Mouse (Mus musculus) neural tube, embryonic 14.5 days (tissue): Measurements from ENCODE around the gene Jhy. TPM values are rescaled to one million over a fixed set of nuclear protein-coding genes. Genes with fewer than 3 reads are reported as not detected.

Experiments used
- ATAC-seq: fragments of 200-750 bp; cut with Nextera tagmentation; 2 replicates; pipeline ENCODE4 v1.8.0; 2017; ENCODE audit warnings: low read depth, mild to moderate bottlenecking, moderate TSS enrichment, moderate library complexity
- H3K27ac ChIP-seq: fragments of 300-500 bp; sonication (generic); 2 replicates; pipeline ENCODE4 v1.5.1; 2014; ENCODE audit warnings: low read depth, mild to moderate bottlenecking, control low read depth, low read length, moderate library complexity, mixed read lengths
- H3K27me3 ChIP-seq: fragments of 300-500 bp; sonication (generic); 2 replicates; pipeline ENCODE4 v1.6.1; 2014; ENCODE audit warnings: low read length; ENCODE audit not compliant: control insufficient read depth, insufficient read depth
- H3K36me3 ChIP-seq: fragments of 300-500 bp; sonication (generic); 2 replicates; pipeline ENCODE4 v1.6.1; 2014; ENCODE audit warnings: low read length, mixed read lengths; ENCODE audit not compliant: control insufficient read depth, insufficient read depth
- H3K4me1 ChIP-seq: fragments of 300-500 bp; sonication (generic); 2 replicates; pipeline ENCODE4 v1.6.1; 2014; ENCODE audit warnings: low read length; ENCODE audit not compliant: control insufficient read depth, insufficient read depth
- H3K4me2 ChIP-seq: fragments of 300-500 bp; sonication (generic); 2 replicates; pipeline ENCODE4 v1.6.1; 2014; ENCODE audit warnings: mild to moderate bottlenecking, low read depth, low read length, control low read depth
- H3K4me3 ChIP-seq: fragments of 300-500 bp; sonication (generic); 2 replicates; pipeline ENCODE4 v1.5.1; 2014; ENCODE audit warnings: low read depth, low read length, control low read depth, mixed read lengths
- H3K9ac ChIP-seq: fragments of 300-500 bp; sonication (generic); replicated peaks from 2 replicates; pipeline ENCODE4 v1.6.1; 2014; ENCODE audit warnings: low read depth, mild to moderate bottlenecking, control low read depth, low read length, mixed read lengths
- H3K9me3 ChIP-seq: fragments of 300-500 bp; sonication (generic); 2 replicates; pipeline ENCODE4 v1.6.1; 2016; ENCODE audit warnings: low read length; ENCODE audit not compliant: control insufficient read depth
- WGBS: fragments of 180-500 bp; shearing (Covaris S2); extraction: QIAGEN DNeasy Blood & Tissue Kit; methylation state at CpG from one replicate; pipeline ENCODE4 v1.1.7; 2014; 5-methylcytosine and 5-hydroxymethylcytosine counted together
- polyA plus RNA-seq: library from polyadenylated mRNA; unstranded; fragments of >200 nt; fragmentation: Nextera tagmentation; extraction: Ambion mirVana; gene quantifications from 2 replicates; pipeline ENCODE4 v1.2.1, GENCODE M21; 2014

The Jhy gene
- 1.8 and 2.3 TPM in 2 replicates for polyA plus RNA-seq

- 0 out of 2 replicates have a peak, but pooled peaks cover 5% of the 10 kb centered on the region for H3K27me3 ChIP-seq
- peak within 1 kb of the TSS; percentile 95 for H3K4me2 ChIP-seq
- H3K9me3 ChIP-seq, result no peaks in the 10 kb centered on the region
- 2% methylated on average over 48 of the region's 51 CpGs for WGBS
- H3K27ac ChIP-seq, result 0 out of 2 replicates have a peak within 1 kb of the TSS, but pooled peaks have one; percentile 13
- H3K36me3 ChIP-seq, result no peaks in the 10 kb centered on the region
- H3K9ac ChIP-seq, result peak within 1 kb of the TSS; percentile 76
- H3K4me3 ChIP-seq, result peak within 1 kb of the TSS; percentile 45
- ATAC-seq, result peak; percentile 84
- H3K4me1 ChIP-seq, result peaks cover 3% of the 10 kb centered on the region; the same call in 1 of the 2 replicates
These were observed at the start of gene Jhy for GRCm38 (mm10) chr9:40963586-40964417. Jhy (minus strand) TSS chr9:40964118.

GRCm38 (mm10) chr9:41012456-41012855 is 48.5 kb upstream of the Jhy start:
- Histone ChIP-seq H3K4me2 (no peak overlapping the region), H3K9ac (no peak overlapping the region), H3K27me3 (no peaks in the 10 kb centered on the region), H3K36me3 (no peaks in the 10 kb centered on the region), H3K4me3 (no peak overlapping the region), H3K4me1 (peaks cover 17% of the 10 kb centered on the region; the same call in 1 of the 2 replicates), H3K9me3 (no peaks in the 10 kb centered on the region), H3K27ac (peak overlapping the region; percentile 82)
- no peak; the same call in 1 of the 2 replicates for ATAC-seq
- WGBS, result 36% methylated on average over 5 of the region's 5 CpGs

- ATAC-seq, result peak; percentile 86
- no peak overlapping the region for H3K4me2 ChIP-seq
- no peaks in the 10 kb centered on the region for H3K36me3 ChIP-seq
- no peaks in the 10 kb centered on the region for H3K9me3 ChIP-seq
- no peak overlapping the region for H3K4me3 ChIP-seq
- 20% methylated on average over 13 of the region's 13 CpGs for WGBS
- no peaks in the 10 kb centered on the region for H3K27me3 ChIP-seq
- peak overlapping the region; percentile 82 for H3K27ac ChIP-seq
- peaks cover 17% of the 10 kb centered on the region; the same call in 1 of the 2 replicates for H3K4me1 ChIP-seq
- no peak overlapping the region for H3K9ac ChIP-seq
These were observed 47.9 kb upstream of the Jhy start for GRCm38 (mm10) chr9:41011512-41012436.

GRCm38 (mm10) chr9:41007785-41008184 is 43.9 kb upstream of the Jhy start:
- Histone ChIP-seq H3K9ac (no peak overlapping the region), H3K4me2 (no peak overlapping the region), H3K9me3 (no peaks in the 10 kb centered on the region), H3K27me3 (no peaks in the 10 kb centered on the region), H3K27ac (no peak overlapping the region), H3K36me3 (no peaks in the 10 kb centered on the region), H3K4me1 (peaks cover 15% of the 10 kb centered on the region; the same call in 1 of the 2 replicates), H3K4me3 (no peak overlapping the region)
- ATAC-seq, result no peak
- WGBS, result 5% methylated on average over 1 of the region's 1 CpGs

- Histone ChIP-seq H3K4me1 (no peaks in the 10 kb centered on the region), H3K36me3 (no peaks in the 10 kb centered on the region), H3K4me3 (no peak within 1 kb of the TSS), H3K9me3 (no peaks in the 10 kb centered on the region), H3K27me3 (no peaks in the 10 kb centered on the region), H3K27ac (no peak within 1 kb of the TSS), H3K9ac (no peak within 1 kb of the TSS), H3K4me2 (no peak within 1 kb of the TSS)
- 69% methylated on average over 4 of the region's 4 CpGs for WGBS
- ATAC-seq, result no peak
These were observed 40.5 kb upstream of the Jhy start, which contains the start of gene Crtam for GRCm38 (mm10) chr9:41004415-41004814. Crtam (minus strand) TSS chr9:41004628.

GRCm38 (mm10) chr9:40997116-40997779 is 33.3 kb upstream of the Jhy start:
- H3K4me3 ChIP-seq, result no peak overlapping the region
- no peak overlapping the region for H3K4me2 ChIP-seq
- no peak for ATAC-seq
- no peaks in the 10 kb centered on the region for H3K4me1 ChIP-seq
- H3K36me3 ChIP-seq, result no peaks in the 10 kb centered on the region
- H3K9ac ChIP-seq, result no peak overlapping the region
- H3K9me3 ChIP-seq, result no peaks in the 10 kb centered on the region
- no peak overlapping the region for H3K27ac ChIP-seq
- H3K27me3 ChIP-seq, result no peaks in the 10 kb centered on the region
- WGBS, result 93% methylated on average over 7 of the region's 7 CpGs

- Histone ChIP-seq H3K27ac (no peak overlapping the region), H3K27me3 (no peaks in the 10 kb centered on the region), H3K4me2 (no peak overlapping the region), H3K4me1 (peaks cover 4% of the 10 kb centered on the region; the same call in 1 of the 2 replicates), H3K4me3 (no peak overlapping the region), H3K9me3 (no peaks in the 10 kb centered on the region), H3K36me3 (no peaks in the 10 kb centered on the region), H3K9ac (no peak overlapping the region)
- whole genome bisulfite sequencing, result 89% methylated on average over 5 of the region's 5 CpGs
- no peak for ATAC-seq
These were observed 30.2 kb upstream of the Jhy start for GRCm38 (mm10) chr9:40994075-40994474.

- Histone ChIP-seq H3K27me3 (no peaks in the 10 kb centered on the region), H3K9ac (no peak overlapping the region), H3K9me3 (no peaks in the 10 kb centered on the region), H3K4me2 (no peak overlapping the region), H3K4me3 (no peak overlapping the region), H3K4me1 (peaks cover 4% of the 10 kb centered on the region; the same call in 1 of the 2 replicates), H3K36me3 (no peaks in the 10 kb centered on the region), H3K27ac (no peak overlapping the region)
- ATAC-seq, result no peak
- WGBS, result 61% methylated on average over 6 of the region's 6 CpGs
These were observed 27.6 kb upstream of the Jhy start for GRCm38 (mm10) chr9:40991511-40991910.
